Mouse (Mus musculus): ENCODE results near the gene C130050O18Rik. TPM values are rescaled to one million over a fixed set of nuclear protein-coding genes. Genes with fewer than 3 reads are reported as not detected.

The C130050O18Rik gene
- total RNA-seq, 2 experiments from 2014 or later: 0.15 to 0.33 TPM

DNA sequence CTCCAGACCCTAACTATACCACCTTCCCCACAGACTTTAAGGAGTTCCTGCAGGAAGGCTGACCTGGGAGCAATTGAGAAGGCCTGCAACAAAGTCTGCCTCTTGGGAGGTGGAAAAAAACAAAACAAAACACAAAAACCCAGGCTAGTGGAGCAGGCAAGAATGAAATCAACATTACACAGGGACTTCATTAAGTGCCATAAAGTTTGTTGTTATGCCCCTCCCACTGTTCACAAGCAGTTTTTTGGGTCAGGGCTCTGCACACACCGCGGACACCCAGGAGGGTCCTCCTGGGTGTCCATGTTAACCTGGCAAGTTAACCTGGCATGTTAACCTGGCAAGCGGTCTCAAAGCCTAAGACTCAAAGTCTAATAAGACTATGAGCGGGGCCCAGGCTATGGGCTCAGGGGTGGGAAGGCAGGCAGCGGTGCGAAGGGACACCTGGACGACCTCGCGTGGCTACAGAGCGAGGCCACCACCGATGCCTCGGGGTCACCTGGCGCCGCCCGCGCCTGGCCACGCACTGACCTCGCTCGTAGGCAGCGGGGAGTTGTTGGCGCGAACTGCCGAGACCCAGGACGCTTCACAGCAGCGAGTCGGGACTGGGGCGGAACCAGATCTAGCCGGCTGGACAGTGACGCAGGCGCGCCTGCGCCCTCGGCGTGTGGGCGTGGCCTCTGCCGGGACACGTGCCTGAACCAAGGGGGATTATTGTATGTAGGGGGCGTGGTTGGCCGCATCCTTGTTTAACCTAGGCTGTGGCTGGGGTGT lies 33.3 kb upstream of the C130050O18Rik start:
- Histone ChIP-seq H3K4me3 (peak overlapping the region; percentile 93), H3K27ac (peak overlapping the region; percentile 99)
- DNase-seq: peak; percentile 95
- no peak for TF ChIP-seq CTCF (IDR thresholded peaks at IDR 0.05)
- intact Hi-C loops (cut with DNase I): no loop called here

DNA sequence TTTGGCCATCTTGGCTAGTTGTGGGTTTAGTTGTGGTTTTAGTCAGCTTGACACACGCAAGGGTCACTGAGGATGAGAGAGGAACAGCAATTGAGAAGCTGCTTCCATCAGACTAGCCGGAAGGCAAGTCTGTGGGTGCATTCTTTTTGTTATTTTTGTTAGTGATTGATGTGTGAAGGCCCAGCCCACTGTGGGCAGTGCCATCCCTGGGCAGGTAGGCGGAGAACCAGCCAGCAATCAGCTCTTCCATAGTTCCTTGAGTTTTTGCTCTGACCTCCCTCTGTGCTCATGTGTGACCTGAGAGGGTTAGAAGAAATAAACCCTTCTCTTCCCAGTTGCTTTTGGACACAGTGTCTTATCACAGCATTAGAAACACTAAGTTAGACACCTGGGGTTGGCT lies 32.0 kb upstream of the C130050O18Rik start:
- intact Hi-C loops (cut with DNase I): no loop called here
- no peak for TF ChIP-seq CTCF (IDR thresholded peaks at IDR 0.05)
- no peak overlapping the region for H3K4me3 ChIP-seq
- H3K27ac ChIP-seq: peak overlapping the region; percentile 99; the same call in 1 of the 2 replicates
- DNase-seq: no peak

DNA sequence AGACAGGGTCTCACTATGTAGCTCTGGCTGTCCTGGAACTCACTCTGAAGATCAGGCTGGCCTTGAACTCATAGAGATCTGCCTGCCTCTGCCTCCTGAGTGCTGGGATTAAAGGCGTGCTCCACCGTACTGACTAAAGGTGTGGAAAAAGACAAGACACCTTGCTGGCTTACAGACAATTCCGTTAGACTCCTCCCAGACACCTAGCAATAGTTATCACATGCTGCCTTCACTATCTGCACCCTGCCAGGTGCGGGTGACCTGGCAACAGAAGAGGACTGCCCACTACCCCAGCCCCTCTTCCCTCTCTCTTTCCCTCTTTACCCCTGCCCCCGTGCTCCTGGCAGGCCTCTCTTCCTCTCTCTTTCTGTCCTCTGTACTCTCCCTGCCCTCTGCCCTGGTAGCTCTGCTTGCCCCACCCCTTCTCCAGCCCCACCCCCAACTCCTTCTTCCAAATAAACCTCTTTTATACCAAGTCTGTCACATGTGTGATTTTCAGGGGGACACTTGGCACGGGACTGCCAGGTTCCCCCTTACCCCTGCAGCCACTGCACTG lies 31.1 kb upstream of the C130050O18Rik start:
- intact Hi-C loops (cut with DNase I): no loop called here
- H3K4me3 ChIP-seq: no peak overlapping the region
- H3K27ac ChIP-seq: no peak overlapping the region
- TF ChIP-seq CTCF (IDR thresholded peaks at IDR 0.05): no peak
- peak; percentile 21 for DNase-seq

DNA sequence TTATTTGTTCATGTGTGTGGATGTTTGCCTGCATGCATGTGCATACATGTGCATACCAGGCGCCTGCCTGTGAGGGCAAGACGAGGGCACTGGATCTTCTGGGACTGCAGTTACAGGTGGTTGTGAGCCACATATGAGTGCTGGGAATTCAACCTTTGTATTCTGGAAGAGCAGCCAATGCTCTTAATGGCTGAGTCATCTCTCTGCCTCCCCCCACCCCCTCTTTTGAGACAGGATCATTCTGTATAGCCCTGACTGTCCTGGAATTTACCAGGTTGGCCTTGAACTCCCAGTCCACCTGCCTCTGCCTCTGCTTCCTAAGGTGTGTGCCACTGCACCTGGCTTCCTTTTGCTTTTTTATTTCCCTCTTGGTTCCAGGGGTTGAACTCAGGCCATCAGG lies 30.2 kb upstream of the C130050O18Rik start:
- intact Hi-C loops (cut with DNase I): no loop called here
- DNase-seq: no peak
- no peak overlapping the region for H3K4me3 ChIP-seq
- no peak overlapping the region for H3K27ac ChIP-seq
- TF ChIP-seq CTCF (IDR thresholded peaks at IDR 0.05): no peak

DNA sequence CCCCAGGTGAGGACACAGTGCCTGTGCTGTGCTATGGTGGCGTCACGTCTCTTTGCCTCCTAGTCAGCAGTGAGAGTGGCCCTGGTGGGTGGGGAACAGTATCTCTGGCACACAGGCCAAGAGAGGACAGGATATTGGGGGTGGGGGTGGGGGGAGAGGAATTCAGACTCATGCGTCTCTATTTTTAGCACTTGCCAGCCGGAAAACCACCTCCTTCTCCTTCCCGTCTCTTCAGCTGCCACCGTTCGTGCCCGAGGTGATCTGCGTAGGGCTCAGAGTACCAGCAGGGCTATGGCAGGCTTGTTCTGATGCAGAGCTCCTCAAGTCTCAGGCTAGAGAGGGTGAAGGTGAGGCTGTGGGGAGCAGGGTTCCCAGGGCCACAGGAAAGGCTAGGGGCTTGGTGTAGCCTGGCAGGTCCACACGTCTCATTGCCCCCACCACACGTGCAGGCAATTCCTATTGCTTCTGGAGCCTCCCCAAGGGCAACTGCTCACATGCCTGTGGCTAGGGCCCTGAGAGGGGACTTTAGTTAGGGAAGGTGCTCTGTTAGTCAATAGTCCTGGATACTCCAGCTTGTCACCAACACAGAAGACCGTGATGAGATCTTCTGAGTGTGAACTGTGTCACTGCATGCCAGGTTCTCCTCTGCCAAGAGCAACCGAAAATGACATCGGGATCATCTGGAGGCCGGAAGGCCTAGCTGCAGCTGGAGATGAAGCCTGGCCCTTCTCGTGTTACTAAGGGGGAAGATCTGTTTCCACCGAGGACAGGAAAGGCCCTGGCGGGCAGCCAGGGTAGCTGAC lies 27.4 kb upstream of the C130050O18Rik start, which contains the start of gene Gpr146:
Gene Gpr146, plus strand, starts transcription at position 230 of the 803 bp plus-strand sequence.
- Histone ChIP-seq H3K27ac (peak within 1 kb of the TSS; percentile 100), H3K4me3 (peak within 1 kb of the TSS; percentile 25)

DNA sequence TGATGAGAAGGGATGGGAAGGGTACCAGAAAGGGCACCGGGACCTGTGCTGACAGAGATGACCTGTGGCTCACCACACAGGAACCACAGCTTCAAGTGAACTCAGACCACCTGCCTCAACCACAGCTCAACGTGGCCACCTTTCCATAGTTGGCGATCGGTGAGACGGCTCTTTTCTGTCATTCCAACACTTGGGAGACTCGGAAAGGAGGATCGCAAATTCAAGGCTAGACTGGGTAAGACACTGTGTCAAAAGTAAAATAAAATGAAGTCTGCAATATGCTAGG lies 26.9 kb upstream of the C130050O18Rik start:
- no peak for DNase-seq
- intact Hi-C loops (cut with DNase I): no loop called here
- no peak overlapping the region; the same call in 1 of the 2 replicates for H3K4me3 ChIP-seq
- peak overlapping the region; percentile 100 for H3K27ac ChIP-seq
- no peak for TF ChIP-seq CTCF (IDR thresholded peaks at IDR 0.05)

More for the DNA sequence above, 27.4 kb upstream of the C130050O18Rik start, which contains the start of gene Gpr146:
- peak; percentile 92 for DNase-seq
- TF ChIP-seq CTCF (IDR thresholded peaks at IDR 0.05): no peak
- intact Hi-C loops (cut with DNase I): no loop called here

DNA sequence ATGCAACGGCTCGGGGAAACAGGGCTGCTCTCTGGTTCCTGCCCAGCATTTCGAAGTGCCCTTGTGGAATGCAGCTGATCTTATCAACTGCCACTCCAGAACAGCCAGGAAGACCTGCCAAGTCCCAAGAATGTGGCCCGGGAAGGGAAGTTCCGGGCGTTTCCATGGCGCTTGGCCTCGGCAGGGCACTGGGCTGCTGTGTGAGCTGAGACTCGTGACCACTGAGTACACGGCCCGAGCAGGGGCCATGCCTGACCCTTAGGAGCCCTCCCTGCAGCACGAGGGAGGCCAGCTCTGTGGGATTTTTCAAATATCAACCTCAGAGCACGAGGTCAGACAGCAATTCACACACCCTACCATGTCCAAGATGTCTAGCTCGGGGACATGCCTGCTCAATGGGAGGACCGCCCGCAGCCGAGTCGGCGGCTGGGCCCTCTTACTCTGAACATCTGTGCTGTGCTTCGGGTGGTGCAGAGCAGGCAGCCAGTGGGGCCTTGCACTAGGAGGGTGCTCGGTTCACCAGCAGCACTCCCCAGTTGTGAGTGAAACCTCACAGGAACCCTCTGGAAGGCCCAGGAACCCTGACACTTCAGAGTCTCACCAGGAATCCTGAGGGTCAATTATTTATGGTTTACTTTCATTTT lies 26.0 kb upstream of the C130050O18Rik start:
- Histone ChIP-seq H3K4me3 (peak overlapping the region; percentile 95), H3K27ac (peak overlapping the region; percentile 100)
- DNase-seq: peak; percentile 85
- no peak for TF ChIP-seq CTCF (IDR thresholded peaks at IDR 0.05)
- intact Hi-C loops (cut with DNase I): no loop called here

DNA sequence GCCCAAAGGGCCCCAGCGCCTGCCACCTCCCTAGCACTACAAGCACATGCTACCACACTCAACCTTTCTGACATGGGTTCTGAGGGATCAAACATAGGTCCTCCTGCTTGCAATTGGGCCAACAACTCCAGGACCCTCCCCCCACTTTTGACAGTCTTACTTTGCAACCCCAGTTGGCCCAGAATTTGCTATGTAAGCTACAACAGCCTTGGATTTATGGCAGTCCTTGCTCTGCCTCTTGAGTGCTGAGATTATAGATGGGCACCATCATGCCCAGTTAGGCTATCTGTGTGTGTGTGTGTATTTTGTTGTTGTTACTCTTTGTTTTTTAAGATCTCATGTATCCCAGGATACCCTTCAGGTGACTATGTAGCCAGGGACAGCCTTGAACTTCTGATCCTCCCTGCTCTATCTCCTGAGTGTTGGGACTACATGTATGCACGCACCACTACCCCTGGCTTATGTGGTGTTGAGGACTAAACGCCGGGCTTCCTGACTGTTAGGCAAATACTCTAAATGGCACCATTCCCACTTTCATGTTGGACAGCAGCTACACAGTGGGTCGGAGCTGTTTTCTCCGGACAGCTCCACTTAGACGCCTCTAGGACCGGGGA lies 25.2 kb upstream of the C130050O18Rik start:
- TF ChIP-seq CTCF (IDR thresholded peaks at IDR 0.05): no peak
- DNase-seq: no peak
- Histone ChIP-seq H3K4me3 (peak overlapping the region; percentile 95), H3K27ac (peak overlapping the region; percentile 100)
- intact Hi-C loops (cut with DNase I): loop anchor here (1.0 kb wide), 1 partner anchor 18 kb away; no protein-coding TSS in a partner anchor

DNA sequence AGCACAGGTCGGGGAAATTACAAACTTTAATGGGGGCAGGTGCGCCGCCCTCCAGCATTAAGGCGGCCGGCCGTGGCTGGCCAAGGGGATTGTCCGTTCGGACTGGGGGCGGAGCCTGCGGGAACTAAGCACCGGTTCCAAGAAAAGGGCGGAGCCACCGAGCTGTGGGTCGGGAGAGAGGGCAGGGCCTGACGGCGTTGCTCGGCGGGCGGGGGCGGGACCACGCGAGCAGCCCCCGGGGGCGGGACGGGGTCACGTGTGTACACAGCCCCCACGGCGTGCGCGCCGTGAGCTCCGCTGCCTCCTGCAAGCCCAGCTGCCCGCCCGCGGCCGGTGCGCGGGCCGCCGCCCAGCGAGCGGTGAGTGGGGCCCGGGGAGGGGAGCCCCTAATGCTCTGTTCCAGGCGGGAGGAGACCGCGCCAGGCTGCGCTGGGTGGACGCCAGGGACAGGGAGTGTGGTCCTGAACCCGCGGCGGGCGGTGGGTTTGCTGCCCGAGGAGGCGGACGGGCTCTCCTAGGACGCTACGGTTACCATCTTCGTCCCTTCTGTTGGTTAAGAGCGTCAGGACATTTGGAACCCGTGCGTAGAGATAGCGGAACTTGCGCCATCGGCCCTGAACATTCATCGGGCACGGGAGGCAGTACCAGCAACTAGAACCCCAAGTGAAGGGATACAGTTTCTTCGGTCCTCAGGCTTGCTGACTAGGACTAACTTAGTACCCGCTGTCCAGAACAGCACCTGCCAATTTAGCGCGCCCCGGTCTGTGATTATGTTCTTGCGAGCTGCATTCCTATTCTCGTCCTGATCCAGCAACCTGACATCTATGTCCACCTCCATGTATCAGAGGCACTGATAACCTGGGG lies 24.5 kb upstream of the C130050O18Rik start:
- intact Hi-C loops (cut with DNase I): loop anchor here (1.0 kb wide), 1 partner anchor 18 kb away; no protein-coding TSS in a partner anchor
- no peak for TF ChIP-seq CTCF (IDR thresholded peaks at IDR 0.05)
- peak; percentile 99 for DNase-seq
- Histone ChIP-seq H3K27ac (peak overlapping the region; percentile 100), H3K4me3 (peak overlapping the region; percentile 95)

DNA sequence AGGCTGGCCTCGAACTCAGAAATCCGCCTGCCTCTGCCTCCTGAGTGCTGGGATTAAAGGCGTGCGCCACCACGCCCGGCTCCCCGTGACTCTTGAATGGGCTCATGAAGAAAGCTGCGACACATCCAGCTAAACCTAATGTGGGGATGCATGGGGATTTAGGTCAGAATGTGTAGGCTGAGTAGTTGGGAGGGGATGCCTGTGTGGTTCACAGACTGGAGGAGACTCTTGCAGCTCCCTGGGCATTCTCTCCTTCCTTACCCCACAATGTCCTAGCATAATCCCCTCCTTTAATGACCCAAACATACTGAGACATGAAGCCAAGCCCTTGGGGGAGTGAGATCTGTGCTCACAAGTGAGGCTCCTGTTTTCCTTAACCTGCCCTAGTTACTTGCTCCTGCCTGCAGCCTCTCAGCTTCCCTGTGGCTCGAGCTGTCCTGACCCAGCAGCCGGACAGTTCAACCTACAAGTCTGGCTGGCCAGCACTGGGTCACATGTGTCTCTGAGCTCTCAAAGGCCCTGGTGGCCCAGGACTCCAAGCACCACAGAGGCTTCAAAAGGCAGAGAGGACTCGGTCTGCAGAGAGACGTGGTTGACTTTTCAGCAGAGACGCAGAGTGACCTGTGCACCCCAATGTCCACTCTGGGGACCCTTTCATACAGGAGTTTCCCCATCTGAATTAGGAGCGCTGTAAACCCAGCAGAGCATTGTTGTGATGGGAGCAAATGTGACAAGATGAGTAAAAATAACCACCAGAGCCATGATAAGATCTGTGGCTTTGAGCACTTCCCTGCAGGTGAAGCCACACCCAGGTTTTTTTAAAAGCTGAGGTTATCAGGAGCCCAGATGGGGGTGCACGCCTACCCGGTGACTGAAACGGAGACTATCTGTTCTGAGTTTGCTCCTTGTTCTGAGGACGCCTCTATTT lies 23.2 kb upstream of the C130050O18Rik start:
- peak overlapping the region; percentile 100 for H3K27ac ChIP-seq
- H3K4me3 ChIP-seq: peak overlapping the region; percentile 95
- peak; percentile 78 for DNase-seq
- TF ChIP-seq CTCF (IDR thresholded peaks at IDR 0.05): no peak
- intact Hi-C loops (cut with DNase I): no loop called here

Measured in gastrocnemius, adult 2 months (tissue).